Mouse (Mus musculus): ENCODE measurements around the gene Gm20605.
A peak's percentile ranks its signal among the peaks of the same experiment; 100 is the strongest.

DNA sequence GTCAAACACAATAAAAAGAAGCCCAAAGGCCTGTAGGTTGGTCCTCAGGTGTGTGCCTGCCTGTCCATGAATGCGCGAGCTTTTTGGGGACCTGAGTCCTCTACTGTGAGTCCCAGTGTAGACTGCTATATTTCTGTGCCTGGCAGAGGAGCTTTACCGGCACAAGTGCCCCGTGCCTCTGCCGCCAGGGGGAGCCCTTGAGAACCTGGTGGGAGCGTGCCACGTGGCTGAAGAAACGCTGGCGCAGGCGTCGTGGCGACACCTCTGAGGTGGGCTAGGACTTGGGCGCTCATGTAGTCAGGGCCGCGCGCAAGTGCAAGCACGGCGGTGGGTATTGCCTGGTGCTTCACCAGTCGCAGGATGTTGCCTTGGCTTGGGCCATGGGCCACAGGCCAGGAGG, 12.1 kb downstream of the Gm20605 start, which contains the start of gene Sap25:
- no peak for TF ChIP-seq USF1 (IDR thresholded peaks at IDR 0.05; ENCODE audit: low read depth)
- no peak for TF ChIP-seq MAX (IDR thresholded peaks at IDR 0.05; ENCODE audit: low read depth)
- no peak for TF ChIP-seq MYOG (IDR thresholded peaks at IDR 0.05; ENCODE audit: control insufficient read depth in 1 of 3, insufficient read depth in 1 of 3, insufficient read length in 2 of 3, low read depth in 2 of 3)
- TF ChIP-seq POLR2A (IDR thresholded peaks at IDR 0.05; ENCODE audit: insufficient read length, low read depth), result no peak
- peak; percentile 50 for TF ChIP-seq POLR2AphosphoS2 (IDR thresholded peaks at IDR 0.05; ENCODE audit: insufficient read length, low read depth)
- no peak for TF ChIP-seq E2F4 (IDR thresholded peaks at IDR 0.05; ENCODE audit: insufficient read depth)
- no peak for TF ChIP-seq CEBPB (IDR thresholded peaks at IDR 0.05; ENCODE audit: insufficient read depth, poor library complexity, severe bottlenecking)

Measured in myocyte (in vitro differentiated cells).